Mouse (Mus musculus): ENCODE results near the gene Scn3b. TPM values are rescaled to one million over a fixed set of nuclear protein-coding genes. Genes with fewer than 3 reads are reported as not detected.
A peak's percentile ranks its signal among the peaks of the same experiment; 100 is the strongest.

Gene Scn3b
- polyA plus RNA-seq, 1 experiment: 3.2 TPM

- no peak for TF ChIP-seq POLR2A (IDR thresholded peaks at IDR 0.05; ENCODE audit: low read depth, low read length)
- TF ChIP-seq CTCF (IDR thresholded peaks at IDR 0.05; ENCODE audit: borderline replicate concordance, insufficient read depth, low read length): no peak
- H3K4me3 ChIP-seq (ENCODE audit: insufficient read depth, low read length): no peak overlapping the region
- H3K4me1 ChIP-seq (ENCODE audit: control insufficient read depth, insufficient read depth, low read length): no peaks in the 10 kb centered on the region
- no peak overlapping the region for H3K27ac ChIP-seq (ENCODE audit: insufficient read depth, low read length)
Observed at GRCm38 (mm10) chr9:40304243-40304642, 35.2 kb downstream of the Scn3b start.

- TF ChIP-seq POLR2A (IDR thresholded peaks at IDR 0.05; ENCODE audit: low read depth, low read length) (no peak), CTCF (IDR thresholded peaks at IDR 0.05; ENCODE audit: borderline replicate concordance, insufficient read depth, low read length) (no peak)
- Histone ChIP-seq H3K4me3 (ENCODE audit: insufficient read depth, low read length) (no peak overlapping the region), H3K27ac (ENCODE audit: insufficient read depth, low read length) (no peak overlapping the region), H3K4me1 (ENCODE audit: control insufficient read depth, insufficient read depth, low read length) (no peaks in the 10 kb centered on the region)
Observed at GRCm38 (mm10) chr9:40307311-40307710, 38.3 kb downstream of the Scn3b start.

GRCm38 (mm10) chr9:40309876-40310275 lies 40.9 kb downstream of the Scn3b start:
- H3K4me1 ChIP-seq (ENCODE audit: control insufficient read depth, insufficient read depth, low read length): no peaks in the 10 kb centered on the region
- no peak overlapping the region for H3K4me3 ChIP-seq (ENCODE audit: insufficient read depth, low read length)
- no peak for TF ChIP-seq CTCF (IDR thresholded peaks at IDR 0.05; ENCODE audit: borderline replicate concordance, insufficient read depth, low read length)
- TF ChIP-seq POLR2A (IDR thresholded peaks at IDR 0.05; ENCODE audit: low read depth, low read length): no peak
- H3K27ac ChIP-seq (ENCODE audit: insufficient read depth, low read length): no peak overlapping the region

GRCm38 (mm10) chr9:40311813-40312212 lies 42.8 kb downstream of the Scn3b start:
- Histone ChIP-seq H3K4me1 (ENCODE audit: control insufficient read depth, insufficient read depth, low read length) (no peaks in the 10 kb centered on the region), H3K27ac (ENCODE audit: insufficient read depth, low read length) (no peak overlapping the region), H3K4me3 (ENCODE audit: insufficient read depth, low read length) (no peak overlapping the region)
- no peak for TF ChIP-seq POLR2A (IDR thresholded peaks at IDR 0.05; ENCODE audit: low read depth, low read length)
- no peak for TF ChIP-seq CTCF (IDR thresholded peaks at IDR 0.05; ENCODE audit: borderline replicate concordance, insufficient read depth, low read length)

GRCm38 (mm10) chr9:40316865-40317660 lies 48.0 kb downstream of the Scn3b start:
- no peak for TF ChIP-seq CTCF (IDR thresholded peaks at IDR 0.05; ENCODE audit: borderline replicate concordance, insufficient read depth, low read length)
- no peak for TF ChIP-seq POLR2A (IDR thresholded peaks at IDR 0.05; ENCODE audit: low read depth, low read length)
- Histone ChIP-seq H3K4me3 (ENCODE audit: insufficient read depth, low read length) (no peak overlapping the region), H3K4me1 (ENCODE audit: control insufficient read depth, insufficient read depth, low read length) (no peaks in the 10 kb centered on the region), H3K27ac (ENCODE audit: insufficient read depth, low read length) (no peak overlapping the region)

GRCm38 (mm10) chr9:40317735-40318134 lies 48.7 kb downstream of the Scn3b start:
- no peak for TF ChIP-seq CTCF (IDR thresholded peaks at IDR 0.05; ENCODE audit: borderline replicate concordance, insufficient read depth, low read length)
- TF ChIP-seq POLR2A (IDR thresholded peaks at IDR 0.05; ENCODE audit: low read depth, low read length): no peak
- H3K4me1 ChIP-seq (ENCODE audit: control insufficient read depth, insufficient read depth, low read length): no peaks in the 10 kb centered on the region
- no peak overlapping the region for H3K4me3 ChIP-seq (ENCODE audit: insufficient read depth, low read length)
- H3K27ac ChIP-seq (ENCODE audit: insufficient read depth, low read length): no peak overlapping the region

- no peak for TF ChIP-seq CTCF (IDR thresholded peaks at IDR 0.05; ENCODE audit: borderline replicate concordance, insufficient read depth, low read length)
- no peak for TF ChIP-seq POLR2A (IDR thresholded peaks at IDR 0.05; ENCODE audit: low read depth, low read length)
- Histone ChIP-seq H3K27ac (ENCODE audit: insufficient read depth, low read length) (no peak overlapping the region), H3K4me3 (ENCODE audit: insufficient read depth, low read length) (no peak overlapping the region), H3K4me1 (ENCODE audit: control insufficient read depth, insufficient read depth, low read length) (no peaks in the 10 kb centered on the region)
Observed at GRCm38 (mm10) chr9:40318771-40319170, 49.8 kb downstream of the Scn3b start.

- H3K4me1 ChIP-seq (ENCODE audit: control insufficient read depth, insufficient read depth, low read length): no peaks in the 10 kb centered on the region
- peak overlapping the region; percentile 69 for H3K27ac ChIP-seq (ENCODE audit: insufficient read depth, low read length)
- H3K4me3 ChIP-seq (ENCODE audit: insufficient read depth, low read length): no peak overlapping the region
- no peak for TF ChIP-seq CTCF (IDR thresholded peaks at IDR 0.05; ENCODE audit: borderline replicate concordance, insufficient read depth, low read length)
- TF ChIP-seq POLR2A (IDR thresholded peaks at IDR 0.05; ENCODE audit: low read depth, low read length): no peak
Observed at GRCm38 (mm10) chr9:40320405-40320804, 51.4 kb downstream of the Scn3b start.

- Histone ChIP-seq H3K4me3 (ENCODE audit: insufficient read depth, low read length) (no peak overlapping the region), H3K4me1 (ENCODE audit: control insufficient read depth, insufficient read depth, low read length) (no peaks in the 10 kb centered on the region), H3K27ac (ENCODE audit: insufficient read depth, low read length) (peak overlapping the region; percentile 69)
- TF ChIP-seq CTCF (IDR thresholded peaks at IDR 0.05; ENCODE audit: borderline replicate concordance, insufficient read depth, low read length) (no peak), POLR2A (IDR thresholded peaks at IDR 0.05; ENCODE audit: low read depth, low read length) (no peak; the same call in 1 of the 2 replicates)
Observed at GRCm38 (mm10) chr9:40320879-40321667, 52.1 kb downstream of the Scn3b start.

- TF ChIP-seq POLR2A (IDR thresholded peaks at IDR 0.05; ENCODE audit: low read depth, low read length) (peak; percentile 41; the same call in 1 of the 2 replicates), CTCF (IDR thresholded peaks at IDR 0.05; ENCODE audit: borderline replicate concordance, insufficient read depth, low read length) (no peak)
- no peak overlapping the region for H3K4me3 ChIP-seq (ENCODE audit: insufficient read depth, low read length)
- no peaks in the 10 kb centered on the region for H3K4me1 ChIP-seq (ENCODE audit: control insufficient read depth, insufficient read depth, low read length)
- peak overlapping the region; percentile 96 for H3K27ac ChIP-seq (ENCODE audit: insufficient read depth, low read length)
Observed at GRCm38 (mm10) chr9:40321668-40322003, 52.6 kb downstream of the Scn3b start.

All from embryonic fibroblast, embryonic 13.5 days (primary cell).